Mouse (Mus musculus) ovary, postnatal 14 days (tissue): ENCODE data around the gene Snx15.
A peak's percentile ranks its signal among the peaks of the same experiment; 100 is the strongest.
"Not testable (repeated sequence)": the region's sequence is repeated elsewhere in the genome, so short reads cannot be mapped to it uniquely, and the experiment has no call there.

Source experiments
- DNase-seq: peaks from one replicate; pipeline ENCODE4 v3.0.0; 2022; ENCODE audit warnings: low spot score

Gene Snx15

DNA sequence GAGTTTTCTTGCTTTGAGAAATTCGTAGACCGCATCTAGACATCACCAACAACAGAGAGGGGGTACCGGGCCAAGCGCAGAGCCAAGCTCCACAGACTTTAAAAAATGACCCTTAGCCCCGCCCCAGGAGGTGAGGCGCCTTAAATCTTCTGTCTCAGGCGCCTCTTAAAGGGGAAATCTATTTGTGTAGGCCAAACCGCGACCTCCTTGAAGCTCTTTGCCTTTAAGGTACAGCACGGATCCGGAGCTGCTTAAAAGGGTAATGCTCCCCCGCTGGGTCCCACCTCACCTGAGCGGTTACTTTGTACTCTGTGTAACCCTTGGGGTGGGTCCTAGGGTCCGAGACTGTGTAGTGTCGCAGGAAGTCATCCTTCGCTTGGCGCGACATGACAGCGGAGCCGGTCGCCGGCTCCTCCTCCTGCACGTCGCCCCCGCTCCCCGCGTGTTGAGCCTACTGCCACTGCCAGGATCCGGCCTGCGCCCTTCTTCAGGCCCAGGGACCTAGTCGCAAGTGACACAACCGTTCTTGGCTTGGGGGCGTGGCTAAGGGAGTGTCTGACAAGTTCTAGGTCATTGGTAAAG lies at the start of gene Snx15:
Gene Snx15 (minus strand): TSS at position 545 of the 582 bp plus-strand sequence.
- DNase-seq: peak; percentile 79

DNA sequence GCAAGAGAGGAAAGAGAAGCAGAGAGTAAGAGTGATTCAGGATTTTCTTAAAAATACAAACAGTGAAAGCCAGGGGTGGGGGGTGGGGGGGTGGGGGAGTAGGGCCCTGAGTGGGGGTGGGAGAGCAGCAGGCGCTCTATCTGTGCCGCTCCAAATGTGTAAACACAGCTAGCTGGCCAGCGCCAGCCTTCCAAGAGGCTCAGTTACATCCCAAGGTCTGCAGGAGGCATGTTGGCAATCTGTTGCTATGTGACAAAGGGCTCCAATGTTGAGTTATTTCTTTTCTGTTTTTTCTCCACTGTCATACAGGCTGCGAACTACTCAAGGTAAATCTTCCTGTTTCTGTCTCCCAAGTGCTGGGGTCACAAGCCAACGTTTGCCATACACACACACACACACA lies 46.7 kb upstream of the Snx15 start:
- DNase-seq: no peak

GRCm38 (mm10) chr19:6171215-6171614 lies 43.1 kb upstream of the Snx15 start:
- DNase-seq: no peak

GRCm38 (mm10) chr19:6166750-6167149 lies 38.6 kb upstream of the Snx15 start:
- no peak for DNase-seq

DNA sequence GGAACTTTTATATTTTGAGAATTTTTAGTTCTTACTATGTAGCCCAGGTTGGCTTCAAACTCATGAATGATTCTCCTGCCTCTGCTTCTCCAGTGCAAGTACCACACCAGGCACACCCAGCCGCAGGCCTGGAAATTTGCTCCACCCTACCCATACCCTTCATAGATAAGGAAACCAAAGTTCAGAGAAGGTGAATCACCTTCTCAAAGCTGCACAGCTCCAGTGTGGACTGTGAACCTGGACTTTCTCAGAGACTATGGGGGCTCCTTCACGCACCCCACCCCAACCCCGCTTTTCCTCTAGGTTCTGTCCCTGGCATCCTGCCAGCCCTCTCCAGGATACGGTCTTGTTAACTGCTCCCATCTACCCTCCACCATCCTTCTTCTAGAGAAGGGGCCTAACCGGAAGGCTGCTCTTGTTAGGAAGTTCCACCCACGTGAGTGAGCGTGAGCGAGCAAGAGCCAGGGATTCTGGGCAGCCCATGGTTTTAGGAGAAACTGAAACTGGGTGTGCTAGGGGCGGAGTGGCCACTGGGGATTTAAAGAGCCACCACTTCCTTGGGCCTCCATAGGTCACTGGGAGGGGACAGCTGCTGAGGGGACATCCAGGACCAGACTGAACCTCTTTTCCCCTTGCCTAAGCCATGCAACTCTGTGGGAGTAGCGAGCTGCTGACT lies 35.9 kb upstream of the Snx15 start:
- DNase-seq: no peak

- no peak for DNase-seq
Observed at GRCm38 (mm10) chr19:6157220-6157619, 29.1 kb upstream of the Snx15 start.

GRCm38 (mm10) chr19:6156372-6156771 lies 28.3 kb upstream of the Snx15 start:
- DNase-seq: no peak

GRCm38 (mm10) chr19:6155174-6155573 lies 27.1 kb upstream of the Snx15 start:
- no peak for DNase-seq

DNA sequence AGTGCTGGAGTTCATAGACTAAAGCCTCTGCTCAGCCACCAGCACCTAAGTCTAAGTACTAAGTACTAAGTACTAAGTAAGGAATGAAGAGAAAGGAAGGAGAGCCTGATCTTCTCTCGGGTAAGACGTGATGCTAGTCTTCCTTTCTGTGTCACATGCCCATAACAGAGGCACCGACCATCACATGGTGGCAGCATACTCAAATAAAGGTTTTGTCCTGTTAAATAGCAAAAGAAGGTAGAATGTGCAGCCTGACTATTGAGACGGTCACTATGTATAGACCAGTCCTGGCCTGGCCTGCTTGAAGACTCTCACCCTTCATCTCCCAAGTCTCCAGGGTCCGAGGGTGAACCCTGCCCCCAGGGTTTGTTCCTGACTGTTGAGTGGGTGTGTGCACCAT lies 16.7 kb upstream of the Snx15 start:
- DNase-seq: no peak

DNA sequence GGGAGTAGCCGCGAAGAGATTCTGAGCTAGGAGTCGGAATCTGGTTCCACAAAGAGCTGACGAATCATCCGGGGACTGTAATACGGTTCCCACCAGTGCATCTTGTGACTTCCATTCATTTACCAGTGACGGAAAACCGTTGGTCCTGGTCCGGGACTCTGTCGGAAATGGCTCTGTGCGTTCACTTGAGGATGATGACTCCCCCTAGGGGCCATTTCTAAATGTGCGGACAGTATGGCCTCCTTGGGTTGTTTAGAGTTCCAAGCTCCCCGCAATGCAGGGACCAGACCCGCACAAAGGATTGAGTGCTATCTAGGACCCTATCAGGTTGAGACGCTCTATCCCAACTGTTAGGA lies 13.3 kb upstream of the Snx15 start, which contains the start of gene Arl2:
Gene Arl2 (minus strand): TSS at position 155 of the 356 bp plus-strand sequence.
- DNase-seq: peak; percentile 67

- peak; percentile 81 for DNase-seq
Observed at GRCm38 (mm10) chr19:6140678-6141393, 12.7 kb upstream of the Snx15 start, which contains the start of gene Batf2. Gene Batf2, plus strand, starts transcription at chr19:6140983.

DNA sequence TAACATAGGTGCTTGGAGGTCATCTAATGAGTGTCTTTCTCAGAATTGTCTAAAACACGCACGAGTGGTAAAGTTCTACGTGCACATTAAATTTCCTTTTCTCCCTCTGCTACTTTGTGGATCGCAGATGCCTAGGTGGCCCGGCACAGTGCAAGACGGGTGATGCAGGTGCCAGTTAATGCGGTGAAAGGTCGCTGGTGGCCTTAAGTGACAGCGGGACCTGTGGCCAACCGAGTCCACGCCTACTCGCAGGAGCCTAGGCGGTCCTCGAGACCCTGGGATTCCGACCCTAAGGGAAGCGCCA lies 12.2 kb upstream of the Snx15 start:
- DNase-seq: no peak

- DNase-seq: no peak
Observed at GRCm38 (mm10) chr19:6139701-6140100, 11.6 kb upstream of the Snx15 start.

GRCm38 (mm10) chr19:6136397-6136796 lies 8.3 kb upstream of the Snx15 start:
- DNase-seq: no peak

DNA sequence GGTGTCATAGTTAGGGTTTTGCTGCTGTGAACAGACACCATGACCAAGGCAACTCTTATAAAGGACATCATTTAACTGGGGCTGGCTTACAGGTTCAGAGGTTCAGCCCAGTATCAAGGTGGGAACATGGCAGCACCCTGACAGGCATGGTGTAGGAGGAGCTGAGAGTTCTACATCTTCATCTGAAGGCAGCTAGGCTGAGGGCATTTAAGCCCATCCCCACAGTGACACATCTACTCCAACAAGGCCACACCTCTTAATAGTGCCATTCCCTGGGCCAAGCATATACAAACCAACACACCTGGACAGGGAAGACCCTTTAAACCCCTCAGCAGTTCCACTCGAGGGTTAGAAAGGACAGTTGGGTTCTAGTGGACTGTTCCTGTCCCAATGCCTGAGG lies 5.1 kb upstream of the Snx15 start:
- not testable (repeated sequence) for DNase-seq

GRCm38 (mm10) chr19:6132171-6132827 lies 4.2 kb upstream of the Snx15 start:
- no peak for DNase-seq

GRCm38 (mm10) chr19:6130414-6131128 lies 2.5 kb upstream of the Snx15 start:
- not testable (repeated sequence) for DNase-seq

GRCm38 (mm10) chr19:6126789-6127580 lies 1.1 kb downstream of the Snx15 start:
- DNase-seq: no peak

DNA sequence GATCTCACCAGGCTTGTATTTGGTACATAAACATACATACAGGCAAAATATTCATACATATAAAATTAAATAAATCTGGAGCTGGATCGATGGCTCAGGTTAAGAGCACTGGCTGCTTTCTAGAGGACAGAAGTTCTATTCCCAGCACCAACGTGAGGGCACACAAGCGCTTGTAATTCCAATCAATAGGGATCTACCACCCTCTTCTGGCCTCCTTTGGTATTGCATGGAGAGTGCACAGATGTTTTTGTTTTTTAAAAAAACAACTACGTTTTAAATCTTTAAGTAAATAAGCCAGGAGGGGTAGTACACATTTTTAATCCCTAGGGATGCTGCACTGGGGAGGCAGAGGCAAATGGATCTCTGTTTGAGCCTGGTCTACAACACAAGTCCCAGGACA lies 1.8 kb downstream of the Snx15 start:
- peak; percentile 49 for DNase-seq

- DNase-seq: no peak
Observed at GRCm38 (mm10) chr19:6124898-6125297, 3.2 kb downstream of the Snx15 start.

- no peak for DNase-seq
Observed at GRCm38 (mm10) chr19:6123330-6123729, 4.8 kb downstream of the Snx15 start.
